Mouse (Mus musculus) liver, postnatal 0 days (tissue): ENCODE data around the gene Hsd11b1. TPM values are rescaled to one million over a fixed set of nuclear protein-coding genes. Genes with fewer than 3 reads are reported as not detected.

ENCODE experiments used
- ATAC-seq: fragments of 200-750 bp; cut with Nextera tagmentation; 2 replicates; pipeline ENCODE4 v1.8.0; 2017; ENCODE audit warnings: mild to moderate bottlenecking, moderate library complexity
- DNase-seq: peaks from one replicate; pipeline ENCODE4 v3.0.0-alpha.2; 2016
- H3K27ac ChIP-seq: fragments of 300-500 bp; sonication (generic); 2 replicates; pipeline ENCODE4 v1.5.1; 2014; ENCODE audit warnings: antibody characterized with exemption, moderate library complexity, mild to moderate bottlenecking, low read depth
- H3K27me3 ChIP-seq: fragments of 300-500 bp; sonication (generic); 2 replicates; pipeline ENCODE4 v1.6.1; 2014; ENCODE audit warnings: low read length, control low read depth, mixed read lengths; ENCODE audit not compliant: insufficient read depth
- H3K36me3 ChIP-seq: fragments of 300-500 bp; sonication (generic); replicated peaks from 2 replicates; pipeline ENCODE4 v1.6.1; 2014; ENCODE audit warnings: mild to moderate bottlenecking, control low read depth, low read length, moderate library complexity, mixed read lengths; ENCODE audit not compliant: insufficient read depth
- H3K4me1 ChIP-seq: fragments of 300-500 bp; sonication (generic); 2 replicates; pipeline ENCODE4 v1.6.1; 2014; ENCODE audit warnings: antibody characterized with exemption, mild to moderate bottlenecking, control low read depth; ENCODE audit not compliant: insufficient read depth
- H3K4me2 ChIP-seq: fragments of 300-500 bp; sonication (generic); 2 replicates; pipeline ENCODE4 v1.6.1; 2014; ENCODE audit warnings: low read depth, mild to moderate bottlenecking, low read length, moderate library complexity, mixed read lengths
- H3K4me3 ChIP-seq: fragments of 300-500 bp; sonication (generic); 2 replicates; pipeline ENCODE4 v1.5.1; 2014; ENCODE audit warnings: low read depth, low read length
- H3K9ac ChIP-seq: fragments of 300-500 bp; sonication (generic); replicated peaks from 2 replicates; pipeline ENCODE4 v1.6.1; 2014; ENCODE audit warnings: mild to moderate bottlenecking, moderate library complexity
- H3K9me3 ChIP-seq: fragments of 300-500 bp; sonication (generic); 2 replicates; pipeline ENCODE4 v1.6.1; 2016; ENCODE audit warnings: mild to moderate bottlenecking, control low read depth, low read length, mixed read lengths
- CTCF ChIP-seq: sonication (generic); IDR thresholded peaks from 2 replicates; pipeline ENCODE4 v1.5.1; 2016; ENCODE audit warnings: antibody characterized with exemption, low read depth
- EP300 ChIP-seq: IDR thresholded peaks from 2 replicates; pipeline ENCODE4 v1.6.1; 2016; ENCODE audit warnings: antibody characterized with exemption, low read depth, mild to moderate bottlenecking
- WGBS: fragments of 180-500 bp; shearing (Covaris S2); extraction: QIAGEN DNeasy Blood & Tissue Kit; methylation state at CpG from one replicate; pipeline ENCODE4 v1.1.7; 2014; ENCODE audit not compliant: insufficient replicate concordance; 5-methylcytosine and 5-hydroxymethylcytosine counted together
- polyA plus RNA-seq: library from polyadenylated mRNA; unstranded; fragments of >200 nt; fragmentation: Nextera tagmentation; extraction: Ambion mirVana; gene quantifications from 2 replicates; pipeline ENCODE4 v1.2.1, GENCODE M21; 2015

Hsd11b1 gene
- polyA plus RNA-seq, 1 experiment from 2014 or later = 252 TPM

DNA sequence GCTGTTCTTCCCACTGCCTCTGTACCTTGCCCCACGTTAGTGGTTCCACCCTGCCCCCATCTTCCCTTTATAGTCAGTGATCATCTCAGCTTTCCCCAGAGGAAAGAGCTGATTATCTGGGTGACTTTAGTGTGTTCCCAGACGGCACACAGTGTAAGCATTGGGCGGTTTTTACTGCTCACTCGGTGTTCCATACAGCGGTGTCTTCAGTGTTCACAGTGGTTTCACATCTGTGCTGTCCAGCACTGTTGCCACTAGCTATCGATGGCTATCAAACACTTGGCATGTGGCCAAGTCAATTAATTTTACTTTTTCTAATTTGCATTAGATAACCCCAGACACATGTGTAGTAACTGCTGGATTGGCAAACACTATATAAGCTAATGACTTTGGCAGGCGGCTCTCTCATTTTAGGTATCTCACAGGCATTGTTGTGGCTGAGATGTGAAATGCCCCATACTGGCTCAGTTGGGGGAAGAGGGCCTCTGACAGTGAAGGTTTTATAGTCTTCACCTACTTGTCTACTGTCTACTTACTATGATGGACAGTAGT is 20.4 kb upstream of the Hsd11b1 start:
- 0 out of 2 replicates have a peak overlapping the region, but pooled peaks have one; percentile 27 for H3K4me2 ChIP-seq
- no peaks in the 10 kb centered on the region for H3K9me3 ChIP-seq
- H3K4me3 ChIP-seq = no peak overlapping the region
- WGBS = 58% methylated on average over 7 of the region's 7 CpGs
- no peak for TF ChIP-seq CTCF
- no peak for TF ChIP-seq EP300
- H3K27me3 ChIP-seq = no peaks in the 10 kb centered on the region
- no peak overlapping the region for H3K9ac ChIP-seq
- peak overlapping the region; percentile 36 for H3K27ac ChIP-seq
- H3K36me3 ChIP-seq = no peaks in the 10 kb centered on the region
- H3K4me1 ChIP-seq = peaks cover 25% of the 10 kb centered on the region
- DNase-seq (no peak), ATAC-seq (no peak)

DNA sequence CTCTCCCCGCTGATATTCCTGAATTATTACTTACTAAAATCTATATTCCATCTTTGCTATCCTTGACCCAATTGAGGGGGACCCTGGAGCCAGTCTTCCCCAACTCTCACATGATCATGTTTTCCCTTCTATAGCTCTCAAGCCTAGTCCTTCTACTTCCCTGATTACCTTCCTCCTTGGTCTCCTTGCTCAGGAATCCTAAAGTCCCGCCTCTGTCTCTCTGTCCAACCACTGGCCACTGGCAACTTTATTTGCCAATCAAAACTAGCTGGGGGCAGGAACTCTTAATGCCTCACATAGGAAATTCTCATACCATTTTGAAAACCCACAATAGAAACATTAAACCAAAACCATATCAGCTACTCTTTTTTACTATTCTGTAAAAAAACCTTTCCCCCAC is 17.5 kb upstream of the Hsd11b1 start:
- 89% methylated on average over 2 of the region's 2 CpGs for WGBS
- H3K36me3 ChIP-seq = no peaks in the 10 kb centered on the region
- no peaks in the 10 kb centered on the region for H3K27me3 ChIP-seq
- H3K9me3 ChIP-seq = no peaks in the 10 kb centered on the region
- TF ChIP-seq EP300 (no peak), CTCF (no peak)
- H3K27ac ChIP-seq = no peak overlapping the region
- H3K4me2 ChIP-seq = no peak overlapping the region
- H3K9ac ChIP-seq = no peak overlapping the region
- DNase-seq (no peak), ATAC-seq (no peak)
- peaks cover 30% of the 10 kb centered on the region for H3K4me1 ChIP-seq
- H3K4me3 ChIP-seq = no peak overlapping the region

- no peaks in the 10 kb centered on the region for H3K27me3 ChIP-seq
Measured at GRCm38 (mm10) chr1:193279492-193279891, 15.6 kb upstream of the Hsd11b1 start.

GRCm38 (mm10) chr1:193278414-193279045 is 14.7 kb upstream of the Hsd11b1 start:
- Histone ChIP-seq H3K27me3 (no peaks in the 10 kb centered on the region), H3K36me3 (no peaks in the 10 kb centered on the region), H3K4me1 (peaks cover 42% of the 10 kb centered on the region), H3K9ac (no peak overlapping the region), H3K9me3 (no peaks in the 10 kb centered on the region), H3K4me3 (no peak overlapping the region), H3K4me2 (no peak overlapping the region), H3K27ac (peak overlapping the region; percentile 52; the same call in 1 of the 2 replicates)
- DNase-seq = peak; percentile 18
- peak; percentile 44; the same call in 1 of the 2 replicates for ATAC-seq
- WGBS = 55% methylated on average over 6 of the region's 6 CpGs
- TF ChIP-seq CTCF (no peak), EP300 (peak; percentile 58; the same call in 1 of the 2 replicates)

More at GRCm38 (mm10) chr1:193279492-193279891, 15.6 kb upstream of the Hsd11b1 start:
- TF ChIP-seq EP300 = no peak
- peaks cover 44% of the 10 kb centered on the region for H3K4me1 ChIP-seq
- no peak overlapping the region for H3K9ac ChIP-seq
- no peaks in the 10 kb centered on the region for H3K9me3 ChIP-seq
- ATAC-seq = no peak
- no peak overlapping the region for H3K27ac ChIP-seq
- H3K4me3 ChIP-seq = no peak overlapping the region
- 42% methylated on average over 4 of the region's 4 CpGs for WGBS
- no peak for DNase-seq
- no peak overlapping the region for H3K4me2 ChIP-seq
- no peaks in the 10 kb centered on the region for H3K36me3 ChIP-seq

DNA sequence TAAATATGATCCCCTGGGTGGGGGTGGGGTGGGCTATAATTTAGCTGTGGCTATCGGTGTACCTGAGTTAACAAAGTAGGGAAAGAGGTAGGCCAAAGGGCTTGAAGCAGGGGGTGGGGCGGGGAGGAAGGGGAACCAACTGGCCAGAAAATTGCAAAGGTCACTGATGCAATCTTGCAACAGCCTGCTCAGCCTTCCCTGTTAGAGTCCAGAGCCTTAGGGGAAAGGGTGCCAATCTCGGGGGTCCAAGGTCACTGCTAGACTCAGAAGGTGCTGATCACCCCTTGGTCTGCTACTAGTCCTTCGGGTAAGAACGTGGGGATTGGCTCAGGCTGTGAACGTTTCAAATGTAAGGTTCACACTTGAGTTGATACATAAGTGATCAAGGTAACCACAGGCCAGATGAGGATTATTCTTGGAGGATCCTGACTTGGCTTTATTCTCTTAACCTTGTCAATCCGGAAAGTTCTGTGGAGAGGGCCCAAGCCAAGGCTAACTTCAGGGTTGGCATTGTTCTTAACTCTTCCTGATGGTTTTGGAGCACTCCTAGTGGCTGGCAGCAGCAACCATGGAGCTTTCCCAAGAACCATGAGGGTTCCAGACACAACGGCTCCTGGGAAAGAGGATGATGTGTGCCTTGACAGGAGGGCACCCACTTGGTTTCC is 10.7 kb upstream of the Hsd11b1 start:
- Histone ChIP-seq H3K9me3 (no peaks in the 10 kb centered on the region), H3K4me1 (peaks cover 34% of the 10 kb centered on the region), H3K27ac (peak overlapping the region; percentile 97), H3K27me3 (no peaks in the 10 kb centered on the region), H3K36me3 (no peaks in the 10 kb centered on the region), H3K4me3 (no peak overlapping the region), H3K9ac (peak overlapping the region; percentile 30), H3K4me2 (peak overlapping the region; percentile 49; the same call in 1 of the 2 replicates)
- TF ChIP-seq EP300 (peak; percentile 72; the same call in 1 of the 2 replicates), CTCF (no peak)
- peak; percentile 46 for ATAC-seq
- WGBS = 49% methylated on average over 8 of the region's 8 CpGs
- DNase-seq = peak; percentile 77

DNA sequence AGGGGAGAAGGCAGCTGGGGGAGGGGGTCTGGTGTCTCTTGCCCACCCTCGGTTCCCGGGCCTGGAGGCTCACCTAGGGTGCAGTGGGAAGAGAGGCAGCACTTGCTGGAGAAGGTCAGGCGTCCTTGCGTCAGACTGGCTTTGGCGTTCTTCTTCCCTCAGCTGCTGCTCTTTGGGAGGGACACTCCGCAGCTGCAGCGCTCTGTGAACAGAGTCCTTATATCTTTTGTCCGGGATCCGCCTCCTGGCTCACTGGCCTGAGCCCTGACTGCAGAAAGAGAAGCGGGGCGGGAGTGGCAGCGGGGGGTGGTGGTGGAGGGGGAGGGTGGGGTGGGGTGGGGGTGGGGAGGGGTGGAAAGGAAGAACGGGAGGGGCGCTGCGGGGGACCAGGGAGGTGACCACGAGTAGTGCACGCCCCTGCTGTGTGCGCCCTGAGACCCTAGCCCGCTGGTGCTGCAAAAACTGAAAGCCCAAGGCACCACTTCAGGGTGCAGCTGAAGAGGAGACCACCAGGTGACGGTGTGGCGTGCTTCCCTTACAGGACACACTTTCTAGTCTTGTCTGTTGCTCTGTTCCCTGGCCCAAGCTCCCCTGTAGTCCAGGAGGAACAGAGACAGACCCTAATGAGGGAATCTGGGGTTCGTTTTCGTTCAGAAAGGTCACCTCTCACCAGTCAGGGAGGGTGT is 9.2 kb upstream of the Hsd11b1 start, which contains the start of gene G0s2:
Gene G0s2, minus strand, starts transcription at position 302 of the 686 bp plus-strand sequence.
- peak within 1 kb of the TSS; percentile 70 for H3K4me2 ChIP-seq
- H3K9ac ChIP-seq = peak within 1 kb of the TSS; percentile 83
- H3K4me1 ChIP-seq = peaks cover 22% of the 10 kb centered on the region
- no peaks in the 10 kb centered on the region for H3K27me3 ChIP-seq
- TF ChIP-seq CTCF (peak; percentile 65), EP300 (no peak)
- peak; percentile 78 for DNase-seq
- H3K9me3 ChIP-seq = no peaks in the 10 kb centered on the region
- no peaks in the 10 kb centered on the region for H3K36me3 ChIP-seq
- peak; percentile 81 for ATAC-seq
- peak within 1 kb of the TSS; percentile 56 for H3K4me3 ChIP-seq
- H3K27ac ChIP-seq = peak within 1 kb of the TSS; percentile 97
- 2% methylated on average over 17 of the region's 23 CpGs for WGBS
